Mouse (Mus musculus) lung, adult 18-20 months (tissue): ENCODE results near the gene Apol7a.
"Not testable (repeated sequence)": the region's sequence is repeated elsewhere in the genome, so short reads cannot be mapped to it uniquely, and the experiment has no call there.

Experiments
- DNase-seq, 2 experiments: peaks; one replicate each; pipeline ENCODE4 v3.0.0; 2022; ENCODE audit warnings: mixed read lengths in 2 of 2

Gene Apol7a

DNA sequence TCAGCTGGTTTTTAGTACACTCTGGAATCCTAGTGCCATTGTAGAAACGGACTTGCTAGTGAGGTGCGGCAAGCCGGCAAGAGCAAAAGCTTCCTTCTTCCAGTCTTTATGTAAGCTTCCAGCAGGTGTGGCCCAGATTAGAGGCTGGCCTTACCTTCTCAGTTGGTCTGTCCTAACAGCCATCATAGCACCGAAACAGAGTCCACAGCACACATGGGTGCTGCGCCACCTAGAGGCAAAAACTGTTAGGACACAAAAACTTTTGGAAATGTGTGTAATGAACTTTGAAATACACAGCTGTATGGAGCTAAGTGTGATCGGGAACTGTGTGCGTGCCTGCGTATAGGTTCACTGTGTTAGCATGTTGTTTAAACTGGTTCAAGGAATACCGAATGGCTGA lies at the start of gene Apol7a:
Gene Apol7a, minus strand, starts transcription at position 84 of the 400 bp plus-strand sequence.
- peak in 1 of 2 experiments; percentile 9 for DNase-seq

DNA sequence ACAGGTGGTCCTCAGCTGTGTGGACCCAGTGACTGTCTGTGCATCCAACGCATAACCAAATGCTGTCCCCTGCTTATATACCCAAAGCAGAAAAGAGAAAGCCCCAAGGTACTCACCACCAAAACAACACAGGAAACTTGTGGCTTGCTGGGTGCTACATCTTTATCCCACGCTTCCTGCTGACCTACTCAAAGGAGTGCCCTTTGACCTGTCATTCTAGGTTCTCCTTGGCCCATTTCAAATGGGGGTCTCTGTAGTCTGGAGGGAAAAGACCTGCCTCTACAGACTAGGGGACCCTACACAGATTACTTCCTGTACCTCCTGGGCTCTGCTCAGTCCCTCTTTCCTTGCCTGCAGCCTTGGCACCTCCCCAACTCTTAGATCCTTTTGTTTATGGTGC lies 48.5 kb upstream of the Apol7a start, which contains the start of gene Apol7b:
Gene Apol7b, minus strand, starts transcription at position 101 of the 400 bp plus-strand sequence.
- DNase-seq: not testable (repeated sequence)

DNA sequence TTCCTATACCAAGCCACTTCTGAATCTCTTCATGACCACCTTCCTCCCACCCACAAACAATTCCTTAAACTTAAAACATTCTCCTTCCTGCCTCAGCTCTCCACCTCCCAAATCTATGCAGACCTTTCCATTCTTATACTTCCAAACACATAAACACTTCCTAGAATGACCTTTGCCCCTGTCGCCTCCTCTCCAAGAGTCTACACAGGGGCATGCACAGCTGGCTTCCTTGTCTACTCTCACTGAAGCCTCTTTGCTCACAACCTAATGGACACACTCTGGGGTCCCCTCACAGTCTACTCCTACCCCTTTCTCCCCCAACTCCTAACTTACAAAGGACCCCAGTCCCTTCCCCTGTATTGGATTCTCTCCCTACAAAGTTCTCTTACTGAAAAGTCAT lies 46.8 kb upstream of the Apol7a start:
- not testable (repeated sequence) for DNase-seq

DNA sequence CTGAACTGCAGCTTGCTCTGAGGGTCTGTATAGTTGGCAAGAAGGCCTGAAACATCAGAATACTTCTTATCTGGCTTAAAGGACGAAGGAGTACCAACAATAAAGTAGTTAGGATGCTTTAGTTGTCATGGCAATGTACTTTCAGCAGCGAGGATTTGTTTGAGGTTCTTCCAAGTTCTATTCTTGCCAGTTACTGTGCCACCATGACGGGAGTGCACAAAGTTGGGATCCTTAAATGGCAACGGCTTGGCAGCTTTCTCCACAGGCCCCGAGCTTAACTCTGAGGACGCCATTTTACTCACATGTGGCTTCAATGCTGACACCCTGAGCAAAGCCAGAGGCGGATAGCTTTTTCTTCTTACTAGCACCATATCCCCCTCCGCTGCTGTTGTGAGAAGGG lies 45.8 kb upstream of the Apol7a start:
- not testable (repeated sequence) for DNase-seq

DNA sequence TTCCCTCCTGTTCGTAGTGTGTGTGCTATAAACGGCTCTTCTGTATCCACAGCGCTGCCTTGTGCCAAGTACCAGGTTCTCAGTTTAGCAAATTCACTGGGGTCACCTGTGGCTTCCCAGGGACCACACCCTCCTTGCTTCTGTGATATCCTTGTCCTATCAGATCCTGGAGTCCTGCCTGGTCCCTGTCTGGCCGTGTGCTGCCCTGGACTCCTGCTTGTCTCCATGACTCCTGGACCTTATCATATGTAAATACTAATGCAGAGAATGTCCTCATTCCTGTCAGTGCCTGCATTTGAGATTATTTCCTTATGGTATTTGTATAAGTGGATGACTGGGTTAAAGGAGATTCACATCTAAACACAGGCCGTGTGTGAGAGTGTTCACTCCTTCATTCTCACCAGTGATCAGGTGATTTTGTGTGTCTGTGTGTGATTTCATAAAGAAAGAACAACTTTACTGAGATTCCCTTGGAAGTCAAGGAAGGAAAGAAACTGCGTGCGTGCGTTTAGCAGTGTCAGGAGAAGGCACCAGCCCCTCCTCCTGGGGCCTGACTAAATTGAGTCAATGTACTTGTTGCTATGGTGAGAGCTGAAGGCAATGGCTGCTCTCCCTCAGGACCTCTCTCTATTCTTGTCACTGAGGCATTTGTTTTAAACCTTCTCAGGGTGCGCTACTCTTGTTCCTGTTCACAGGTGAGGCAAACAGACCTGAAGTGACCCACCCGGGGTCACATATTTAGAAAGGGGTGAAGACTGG lies 30.0 kb upstream of the Apol7a start:
- not testable (repeated sequence) for DNase-seq

DNA sequence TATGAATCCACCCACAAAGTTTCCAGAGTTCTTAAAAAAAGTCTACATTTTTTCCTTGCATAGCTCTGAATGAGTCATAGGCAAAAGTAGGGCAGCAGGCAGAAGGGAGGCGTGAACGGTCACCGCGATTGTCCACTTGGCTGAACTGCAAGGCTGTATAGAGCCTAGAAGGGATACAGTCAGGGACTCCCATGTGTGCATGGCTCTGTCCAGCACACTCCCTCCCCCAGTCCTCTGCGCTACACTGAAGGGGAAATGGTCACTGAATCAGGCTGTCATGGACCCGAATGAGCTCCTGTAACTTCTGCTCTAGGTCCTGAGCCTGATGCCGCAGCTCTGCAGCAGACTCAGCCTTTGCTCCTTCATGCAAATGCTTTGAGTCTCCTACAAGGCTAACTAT lies 24.0 kb upstream of the Apol7a start:
- DNase-seq: not testable (repeated sequence)

DNA sequence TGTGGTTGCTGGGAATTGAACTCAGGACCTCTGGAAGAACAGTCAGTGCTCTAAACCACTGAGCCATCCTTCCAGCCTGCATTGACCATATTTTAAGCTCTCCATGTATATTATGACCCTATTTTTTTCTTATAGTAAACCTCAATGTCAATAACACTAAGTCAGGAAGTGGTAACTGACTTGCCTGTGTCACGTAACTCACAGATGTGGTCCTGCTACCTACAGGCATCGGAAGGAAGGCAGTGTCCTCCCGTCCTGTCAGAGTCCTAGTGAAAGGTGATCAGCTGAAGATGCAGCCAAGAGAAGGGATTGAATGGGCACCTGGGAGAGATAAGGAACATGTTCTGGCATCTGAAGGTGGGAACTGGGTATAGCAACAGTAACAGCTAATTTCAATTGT lies 20.7 kb upstream of the Apol7a start:
- not testable (repeated sequence) for DNase-seq

DNA sequence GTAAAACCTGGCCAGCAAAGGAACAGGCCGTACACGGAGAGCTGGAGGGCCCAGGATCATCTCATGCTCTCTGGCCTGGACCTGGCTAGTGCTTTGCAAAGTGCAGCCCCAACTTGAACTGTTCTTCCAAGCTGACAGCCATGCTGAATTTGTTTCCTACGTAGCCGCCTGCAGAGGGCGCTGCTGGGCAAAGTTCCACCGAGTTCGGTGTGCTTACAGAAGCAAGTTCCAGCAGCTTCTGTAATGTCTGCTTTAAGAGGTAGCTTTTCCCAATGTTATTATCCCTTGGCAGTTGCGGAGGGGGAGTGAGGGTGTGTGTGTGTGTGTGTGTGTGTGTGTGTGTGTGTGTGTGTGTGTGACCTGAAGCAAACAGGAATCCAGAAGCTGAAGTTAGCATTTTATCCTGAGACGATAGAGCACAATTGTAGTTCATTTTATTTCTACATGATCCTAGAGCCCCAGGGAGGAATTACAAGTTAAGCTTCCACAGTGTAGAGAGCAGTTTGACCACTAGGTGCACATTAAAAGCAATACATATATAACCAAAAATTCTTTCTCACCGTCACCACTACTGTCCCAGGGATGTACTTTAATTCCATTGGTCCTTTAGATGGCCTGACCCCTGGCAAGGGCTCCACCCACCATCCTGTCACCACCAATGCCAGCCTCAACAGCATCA lies 17.9 kb upstream of the Apol7a start:
- not testable (repeated sequence) for DNase-seq

DNA sequence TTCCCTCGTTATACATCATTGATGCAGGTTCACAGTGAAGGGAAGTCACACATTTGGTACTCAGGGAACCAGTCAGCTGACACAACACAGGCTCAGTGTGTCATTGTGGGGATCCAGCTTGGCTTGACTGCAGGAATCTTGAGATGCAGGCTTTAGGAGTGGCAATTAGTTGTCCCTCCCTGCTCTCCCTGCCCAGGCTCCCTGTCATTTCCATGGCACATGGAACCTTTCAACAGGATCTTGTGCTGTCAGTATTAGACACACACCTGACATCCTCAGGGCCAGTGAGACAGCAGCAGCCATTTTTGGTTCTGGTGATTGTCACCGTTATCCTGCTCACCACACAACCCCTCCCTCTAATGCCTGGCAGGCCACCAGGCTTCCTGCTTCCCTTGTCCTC lies 16.7 kb upstream of the Apol7a start:
- not testable (repeated sequence) for DNase-seq

DNA sequence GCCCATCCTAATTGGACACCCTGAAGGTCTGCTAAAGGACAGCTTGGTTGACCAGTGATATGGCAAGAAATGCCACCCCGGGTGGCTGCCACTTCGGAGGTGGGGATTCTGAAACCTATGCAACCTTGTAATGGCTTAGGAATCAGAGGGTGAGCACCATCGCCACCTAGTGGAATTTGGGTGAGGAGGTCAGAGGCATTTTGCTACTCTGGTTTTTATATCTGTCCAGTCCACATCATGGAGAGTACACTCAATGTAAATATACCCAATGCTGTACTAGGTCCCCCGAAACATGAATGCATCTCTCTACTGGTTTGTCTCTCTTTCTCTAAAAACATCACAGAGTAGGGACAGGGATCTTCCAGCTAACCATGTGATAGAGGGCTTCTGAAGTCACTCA lies 13.8 kb upstream of the Apol7a start:
- not testable (repeated sequence) for DNase-seq

DNA sequence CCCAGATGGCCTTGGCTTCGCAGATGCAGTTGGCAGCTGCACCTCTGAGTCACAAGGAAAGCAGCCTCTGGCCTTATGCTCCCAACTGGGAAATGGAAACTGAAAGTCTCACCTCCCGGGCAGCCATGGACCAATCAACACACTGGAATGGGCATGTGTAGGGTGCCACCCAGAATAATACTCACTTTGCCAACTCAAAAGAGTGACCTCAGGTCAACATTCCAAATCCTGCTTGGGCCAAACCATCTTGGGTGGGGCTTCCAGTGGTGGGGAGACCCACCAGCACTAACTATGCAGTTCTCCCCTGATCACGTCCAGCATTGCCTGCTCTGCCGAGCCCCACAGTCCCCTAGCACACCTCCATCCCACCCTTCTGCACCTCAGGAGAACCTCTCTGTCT lies 12.1 kb upstream of the Apol7a start, which contains the start of gene Apol9a:
Gene Apol9a, minus strand, starts transcription at position 101 of the 400 bp plus-strand sequence.
- DNase-seq: not testable (repeated sequence)

DNA sequence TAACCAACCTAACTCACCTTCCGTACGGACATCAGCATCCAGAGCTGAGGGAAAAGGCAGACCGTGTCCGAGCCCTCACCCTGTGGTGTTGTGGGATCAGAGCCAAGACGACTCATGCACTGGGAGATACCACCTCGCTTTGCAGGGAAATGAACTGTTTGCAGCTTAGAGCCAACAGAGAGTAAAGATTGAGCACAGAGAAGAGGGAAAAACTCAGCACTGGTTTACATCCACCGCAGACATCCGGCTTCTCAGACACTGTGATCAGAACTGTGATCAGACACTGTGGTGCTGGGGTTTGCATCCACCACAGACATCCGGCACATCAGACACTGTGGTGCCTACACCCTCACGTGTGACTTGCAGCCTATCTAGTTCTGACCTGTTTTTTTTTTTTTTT lies 7.5 kb upstream of the Apol7a start:
- DNase-seq: not testable (repeated sequence)

DNA sequence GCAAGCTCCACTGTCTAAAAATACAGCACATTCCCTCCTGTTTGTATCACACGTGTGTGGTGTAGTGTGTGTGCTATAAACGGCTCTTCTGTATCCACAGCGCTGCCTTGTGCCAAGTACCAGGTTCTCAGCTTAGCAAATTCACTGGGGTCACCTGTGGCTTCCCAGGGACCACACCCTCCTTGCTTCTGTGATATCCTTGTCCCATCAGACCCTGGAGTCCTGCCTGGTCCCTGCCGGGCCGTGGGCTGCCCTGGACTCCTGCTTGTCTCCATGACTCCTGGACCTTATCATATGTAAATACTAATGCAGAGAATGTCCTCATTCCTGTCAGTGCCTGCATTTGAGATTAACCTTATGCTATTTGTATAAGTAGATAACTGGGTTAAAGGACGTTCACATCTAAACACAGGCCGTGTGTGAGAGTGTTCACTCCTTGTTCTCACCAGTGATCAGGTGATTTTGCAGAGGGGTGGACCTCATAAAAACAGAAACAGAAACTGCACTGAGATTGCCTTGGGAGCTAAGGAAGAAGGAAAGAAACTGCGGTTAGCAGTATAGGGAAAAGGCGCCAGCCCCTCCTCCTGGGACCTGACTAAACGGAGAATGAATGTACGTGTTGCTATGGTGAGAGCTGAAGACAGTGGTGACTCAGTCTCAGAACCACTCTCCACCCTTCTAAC lies 1.3 kb downstream of the Apol7a start:
- DNase-seq: peak; percentile 13 to 39

DNA sequence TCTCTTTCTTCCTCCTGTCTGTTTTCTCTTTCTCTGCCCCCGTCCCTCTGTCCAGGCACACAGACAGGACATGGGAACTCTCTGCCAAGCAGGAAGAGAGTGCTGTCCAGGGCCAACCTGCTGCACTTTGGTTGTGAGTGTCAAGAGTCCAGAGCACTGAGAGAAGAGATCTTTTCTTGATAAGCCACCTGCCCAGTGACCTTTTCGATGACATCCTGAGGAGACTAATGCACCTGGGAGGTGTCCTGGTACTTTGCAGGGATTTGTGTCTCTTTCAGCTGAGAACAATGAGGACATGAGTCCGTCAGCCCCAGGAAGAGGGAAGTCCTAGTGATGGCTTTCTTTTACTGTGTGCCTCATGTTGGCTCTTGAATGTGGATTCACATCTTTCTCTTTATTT lies 5.1 kb downstream of the Apol7a start:
- not testable (repeated sequence) for DNase-seq

DNA sequence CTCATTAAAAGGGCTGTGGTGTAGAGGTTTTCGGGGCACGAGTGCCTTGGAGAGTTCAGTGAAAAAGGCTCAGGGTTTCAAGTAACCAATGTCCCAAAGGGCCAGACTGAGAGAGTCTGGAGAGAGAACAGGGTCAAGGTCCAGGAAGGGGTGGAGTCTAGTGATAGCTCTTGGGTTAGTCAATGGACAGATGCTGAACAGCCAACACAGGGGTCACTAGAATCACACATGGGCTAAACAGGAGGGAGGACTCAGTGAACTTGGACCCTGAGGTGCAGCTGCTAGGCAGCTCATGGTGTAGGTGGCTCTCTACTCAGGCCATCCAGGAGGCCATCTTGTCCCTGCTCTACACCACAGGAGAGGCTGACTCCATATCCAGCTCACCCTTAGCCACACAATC lies 11.4 kb downstream of the Apol7a start:
- DNase-seq: no peak

DNA sequence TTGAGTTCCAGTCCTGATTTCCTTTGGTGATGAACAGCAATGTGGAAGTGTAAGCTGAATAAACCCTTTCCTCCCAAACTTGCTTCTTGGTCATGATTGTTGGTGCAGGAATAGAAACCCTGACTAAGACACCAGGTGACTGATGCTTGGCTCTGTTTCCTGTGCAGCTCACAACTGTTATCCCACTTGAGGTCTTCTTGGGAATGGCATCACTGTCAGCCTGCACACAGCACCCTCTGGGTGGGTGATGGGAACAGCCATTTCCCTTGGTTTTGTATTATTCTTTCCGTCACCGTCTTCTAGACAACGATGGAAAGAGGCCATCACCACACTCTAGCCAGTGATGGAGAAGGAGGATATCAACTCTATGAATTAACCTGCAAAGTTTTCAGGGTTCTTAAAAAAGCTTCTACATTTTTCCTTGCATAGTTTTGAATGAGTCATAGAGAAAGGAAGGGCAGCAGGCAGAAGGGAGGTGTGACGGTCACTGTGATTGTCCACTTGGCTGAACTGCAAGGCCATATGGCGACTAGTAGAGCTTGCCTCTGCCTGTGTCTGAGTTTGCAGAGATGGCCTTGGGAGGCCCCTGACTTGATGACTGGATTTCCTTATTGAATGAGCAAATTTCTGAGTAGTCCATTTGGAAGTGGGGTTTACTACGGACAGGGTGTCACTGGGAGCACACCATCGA lies 14.4 kb downstream of the Apol7a start:
- DNase-seq: no peak

DNA sequence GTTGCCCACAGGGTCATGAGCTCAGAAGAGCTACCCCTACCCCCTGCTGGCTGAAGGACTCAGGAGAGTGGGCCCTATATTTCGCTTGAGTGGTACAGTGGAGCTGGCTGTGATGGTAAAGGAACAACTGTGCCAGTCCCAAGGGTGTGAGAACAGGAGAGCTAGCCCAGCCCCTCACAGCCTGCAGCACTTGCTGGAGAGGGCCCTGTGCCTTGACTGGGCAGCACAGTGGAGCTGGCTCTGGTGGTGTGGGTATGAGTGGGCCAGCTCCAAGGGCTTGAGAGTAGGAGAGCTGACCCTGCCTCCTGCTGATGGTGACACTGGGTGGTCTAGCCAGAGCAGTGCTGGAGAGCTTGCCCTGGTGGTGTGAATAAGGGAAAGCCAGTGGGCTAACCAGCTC lies 16.0 kb downstream of the Apol7a start:
- DNase-seq: no peak

DNA sequence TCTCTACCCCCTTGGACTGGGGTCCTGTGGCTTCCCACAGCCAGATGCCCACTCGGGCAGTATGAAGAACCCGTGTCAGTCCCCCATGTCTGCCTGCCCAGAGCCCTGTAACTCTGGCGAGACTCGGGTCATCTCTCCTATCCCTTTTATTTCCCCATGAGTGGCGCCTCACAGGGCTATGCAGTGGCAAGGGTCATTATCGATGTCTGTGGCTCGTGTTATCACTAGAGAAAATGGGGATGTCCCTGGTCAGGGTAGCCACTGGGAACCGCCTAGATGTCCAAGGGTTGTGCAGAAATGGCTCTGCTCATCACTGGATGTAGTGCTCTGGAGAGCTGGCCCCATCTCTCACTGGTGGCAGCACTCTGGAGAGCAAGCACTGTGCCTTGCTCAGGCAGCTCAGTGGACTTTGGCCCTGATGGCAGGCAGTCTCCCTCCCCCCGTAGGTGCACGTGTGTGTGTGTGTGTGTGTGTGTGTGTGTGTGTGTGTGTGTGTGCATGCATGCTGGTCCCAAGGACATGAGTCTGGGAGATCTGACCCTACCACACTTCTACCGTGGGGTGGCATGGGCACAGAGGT lies 16.5 kb downstream of the Apol7a start:
- DNase-seq: no peak

DNA sequence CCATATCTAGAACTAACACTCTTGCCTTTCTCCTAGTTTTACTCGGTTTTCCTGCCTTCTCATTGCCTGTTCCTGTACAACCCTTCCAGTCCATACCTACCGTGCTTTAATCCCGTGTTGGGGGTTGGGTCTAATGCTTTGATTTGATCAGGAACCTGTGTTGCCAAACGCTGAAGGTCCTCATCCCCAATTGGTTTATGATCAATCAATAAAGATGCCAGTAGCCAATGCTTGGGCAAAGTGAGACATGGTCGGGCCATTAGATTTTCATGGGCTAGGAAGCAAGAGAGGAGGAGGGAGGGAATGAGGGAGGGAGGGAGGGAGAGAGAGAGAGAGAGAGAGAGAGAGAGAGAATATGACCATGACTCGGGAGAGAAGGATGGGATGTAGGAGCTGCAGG lies 17.4 kb downstream of the Apol7a start:
- no peak for DNase-seq

DNA sequence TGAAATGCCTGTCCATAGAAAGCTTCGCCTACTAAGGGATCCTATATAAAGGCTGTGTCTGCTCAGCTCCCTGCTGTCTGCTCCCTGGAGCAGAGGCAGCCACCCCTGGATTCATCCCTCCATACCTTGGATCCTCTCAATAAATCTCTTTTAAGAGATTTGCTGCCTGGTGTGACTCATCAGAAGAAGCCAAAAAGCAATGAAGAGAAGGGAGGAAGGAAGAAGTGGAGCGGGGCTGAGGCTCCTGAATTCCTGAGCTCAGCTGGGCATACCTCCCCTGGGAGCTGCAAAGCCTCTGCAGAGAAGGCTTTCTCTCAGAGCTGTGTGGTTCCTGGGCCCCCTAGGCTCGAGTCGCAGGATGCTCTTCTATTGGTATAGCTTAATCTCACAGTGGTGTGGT lies 19.0 kb downstream of the Apol7a start:
- no peak for DNase-seq

DNA sequence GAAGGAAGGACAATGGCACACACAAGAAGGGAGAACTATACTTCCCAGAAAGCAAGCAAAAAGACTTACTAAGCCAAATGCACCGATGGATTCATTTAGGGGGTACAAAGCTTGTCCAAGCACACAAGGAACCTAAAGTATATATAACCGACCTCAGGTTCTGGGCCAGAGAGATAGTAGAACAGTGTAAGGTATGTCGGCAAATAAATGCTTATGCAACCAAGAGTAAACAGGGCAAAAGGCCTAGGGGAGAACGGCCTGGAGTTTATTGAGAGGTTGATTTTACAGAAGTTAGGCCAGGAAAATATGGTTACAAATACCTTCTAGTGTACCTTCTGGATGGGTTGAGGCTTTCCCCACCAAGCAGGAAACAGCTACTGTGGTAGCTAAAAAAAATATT lies 21.5 kb downstream of the Apol7a start:
- no peak for DNase-seq

DNA sequence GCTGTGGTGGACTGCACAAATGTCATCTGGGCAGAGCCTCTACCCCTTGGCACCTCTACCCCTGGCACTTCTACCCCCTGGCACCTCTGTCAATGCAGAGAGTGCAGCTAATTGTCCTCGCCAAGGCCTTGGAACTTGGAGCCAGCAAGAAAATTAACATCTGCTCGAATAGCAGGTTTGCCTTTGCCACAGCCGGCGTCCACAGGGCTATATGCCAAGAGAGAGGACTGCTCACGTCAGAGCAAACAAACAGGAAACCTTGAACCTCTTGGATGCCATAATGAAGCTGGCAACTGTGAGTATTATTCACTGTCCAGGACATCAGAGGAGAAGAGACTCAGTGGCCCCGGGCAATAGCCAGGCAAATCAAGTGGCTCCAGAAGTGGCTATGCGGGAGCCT lies 22.0 kb downstream of the Apol7a start:
- DNase-seq: no peak

DNA sequence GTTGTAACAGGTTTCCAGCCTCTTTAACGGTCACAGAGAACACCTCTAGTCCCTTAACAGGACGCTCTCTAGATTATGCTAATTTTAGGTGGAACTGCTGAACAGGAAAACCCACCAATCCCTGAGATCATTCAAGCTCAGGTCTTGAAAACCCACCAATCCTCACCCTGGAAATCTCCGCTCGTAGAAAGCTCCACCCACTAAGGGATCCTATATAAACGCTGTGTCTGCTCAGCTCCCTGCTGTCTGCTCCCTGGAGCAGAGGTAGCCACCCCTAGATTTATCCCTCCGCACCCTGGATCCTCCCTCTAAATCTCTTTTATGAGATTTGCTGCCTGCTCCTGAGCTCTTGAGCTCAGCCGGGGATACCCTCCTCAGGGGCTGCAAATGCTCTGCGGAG lies 28.3 kb downstream of the Apol7a start:
- DNase-seq: no peak
